Mouse (Mus musculus) macrophage (primary cell): ENCODE measurements around the gene Rras. TPM values are rescaled to one million over a fixed set of nuclear protein-coding genes. Genes with fewer than 3 reads are reported as not detected.
A peak's percentile ranks its signal among the peaks of the same experiment; 100 is the strongest.

Experiments used
- H3K27ac ChIP-seq: fragments of 350-480 bp; formaldehyde crosslinking; 2 replicates; pipeline ENCODE4 v1.9.0; 2021
- H3K36me3 ChIP-seq: fragments of 350-480 bp; formaldehyde crosslinking; 2 replicates; pipeline ENCODE4 v1.9.0; 2021; ENCODE audit errors: inconsistent target
- H3K4me3 ChIP-seq: fragments of 350-480 bp; formaldehyde crosslinking; 2 replicates; pipeline ENCODE4 v1.9.0; 2021; ENCODE audit errors: inconsistent target
- H3K79me2 ChIP-seq: fragments of 350-480 bp; formaldehyde crosslinking; 2 replicates; pipeline ENCODE4 v1.9.0; 2021; ENCODE audit errors: inconsistent target
- WGBS: methylation state at CpG from one replicate; pipeline ENCODE4 v1.1.7; 2026; ENCODE audit warnings: inconsistent platforms; ENCODE audit not compliant: missing documents; 5-methylcytosine and 5-hydroxymethylcytosine counted together
- polyA plus RNA-seq: library from polyadenylated mRNA; stranded (reverse); fragments of 250-400 nt; gene quantifications from 3 replicates; pipeline ENCODE4 v1.2.4, GENCODE M21; 2018; ENCODE audit warnings: inconsistent platforms

Gene Rras
- polyA plus RNA-seq, 1 experiment from 2014 or later, result 29.9 TPM

DNA sequence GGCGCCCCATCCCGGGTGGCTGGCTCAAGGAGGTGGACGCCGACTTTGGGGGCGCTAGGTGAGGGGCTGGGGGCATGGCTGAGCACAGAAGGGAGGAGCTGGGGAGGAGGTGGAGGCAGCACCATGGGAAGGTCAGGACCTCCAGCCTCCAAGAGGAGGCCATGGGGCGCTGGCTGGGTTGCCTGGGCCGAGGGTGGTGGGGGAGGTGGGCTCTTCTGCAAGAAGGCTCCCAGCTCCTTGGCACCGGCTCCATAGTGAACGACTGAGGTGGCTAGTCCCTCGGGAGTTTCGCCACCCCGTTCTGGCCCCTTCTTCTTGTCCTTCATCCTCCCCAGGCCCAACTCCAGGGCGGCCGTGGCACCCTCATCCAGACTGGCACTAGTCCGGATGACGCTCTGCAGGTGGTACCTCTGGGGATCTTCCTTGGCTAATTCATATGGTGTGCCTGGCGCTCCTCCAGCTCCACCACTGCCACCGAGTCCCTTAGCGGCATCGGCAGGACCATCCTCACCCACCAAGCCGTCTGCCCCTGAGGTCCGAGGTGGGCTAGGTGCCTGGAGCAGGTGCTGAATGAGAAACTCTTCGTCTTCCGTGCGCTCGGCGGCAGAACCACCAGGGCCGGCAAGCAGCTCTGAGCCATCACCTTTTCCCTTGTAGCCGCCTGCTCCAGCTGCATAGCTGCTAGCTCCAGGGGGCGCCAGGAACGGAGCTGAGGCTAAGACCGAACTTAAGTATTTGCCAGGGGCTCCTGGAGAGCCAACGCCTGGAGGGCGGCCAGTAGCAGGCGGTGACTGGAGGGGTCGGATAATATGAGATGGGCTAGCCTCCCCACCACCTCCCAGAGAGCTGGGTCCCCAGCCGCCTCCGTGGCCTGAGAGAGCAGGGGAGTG is 30.5 kb downstream of the Rras start:
- 93% methylated on average over 25 of the region's 38 CpGs for WGBS
- peaks cover 81% of the 10 kb centered on the region for H3K79me2 ChIP-seq
- H3K4me3 ChIP-seq, result no peak overlapping the region
- H3K27ac ChIP-seq, result no peak overlapping the region
- peaks cover 27% of the 10 kb centered on the region for H3K36me3 ChIP-seq

DNA sequence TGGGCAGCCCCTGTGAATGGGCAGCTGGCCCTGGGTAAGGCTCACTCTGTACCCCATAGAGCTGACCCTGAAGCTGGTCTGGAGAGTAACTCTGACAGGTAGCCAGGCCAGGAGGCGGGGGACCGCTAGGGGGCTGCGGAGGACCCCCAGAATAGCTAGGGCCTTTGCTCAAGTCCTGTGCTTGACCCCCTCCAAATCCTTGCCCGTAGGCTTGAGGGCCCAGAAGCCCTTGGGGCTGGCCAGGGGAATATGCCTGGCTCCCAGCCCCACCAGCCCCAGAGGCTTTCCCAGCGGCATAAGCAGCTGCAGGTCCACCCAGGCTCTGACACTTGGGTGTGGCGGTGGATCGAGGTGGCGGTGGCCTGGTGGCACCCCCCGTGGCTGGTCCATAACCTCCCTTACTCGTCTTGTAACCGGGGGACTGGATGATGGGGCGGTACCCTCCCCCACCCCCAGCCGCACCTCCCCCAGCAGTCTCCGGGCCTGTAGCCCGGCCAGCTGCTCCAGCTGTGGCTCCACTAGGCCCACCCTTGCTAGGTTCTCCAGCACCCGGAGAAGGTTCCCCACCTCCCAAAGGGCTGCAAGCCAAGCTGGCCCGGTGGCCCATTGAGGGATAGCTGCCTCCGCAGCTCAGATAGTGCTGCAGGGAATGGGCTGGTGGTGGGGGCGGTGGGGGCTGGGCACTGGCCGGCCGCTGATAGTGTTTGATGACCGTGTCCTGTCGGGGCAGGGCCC is 31.3 kb downstream of the Rras start:
- 96% methylated on average over 21 of the region's 23 CpGs for WGBS
- Histone ChIP-seq H3K27ac (no peak overlapping the region), H3K4me3 (no peak overlapping the region), H3K79me2 (peaks cover 74% of the 10 kb centered on the region), H3K36me3 (peaks cover 21% of the 10 kb centered on the region)

DNA sequence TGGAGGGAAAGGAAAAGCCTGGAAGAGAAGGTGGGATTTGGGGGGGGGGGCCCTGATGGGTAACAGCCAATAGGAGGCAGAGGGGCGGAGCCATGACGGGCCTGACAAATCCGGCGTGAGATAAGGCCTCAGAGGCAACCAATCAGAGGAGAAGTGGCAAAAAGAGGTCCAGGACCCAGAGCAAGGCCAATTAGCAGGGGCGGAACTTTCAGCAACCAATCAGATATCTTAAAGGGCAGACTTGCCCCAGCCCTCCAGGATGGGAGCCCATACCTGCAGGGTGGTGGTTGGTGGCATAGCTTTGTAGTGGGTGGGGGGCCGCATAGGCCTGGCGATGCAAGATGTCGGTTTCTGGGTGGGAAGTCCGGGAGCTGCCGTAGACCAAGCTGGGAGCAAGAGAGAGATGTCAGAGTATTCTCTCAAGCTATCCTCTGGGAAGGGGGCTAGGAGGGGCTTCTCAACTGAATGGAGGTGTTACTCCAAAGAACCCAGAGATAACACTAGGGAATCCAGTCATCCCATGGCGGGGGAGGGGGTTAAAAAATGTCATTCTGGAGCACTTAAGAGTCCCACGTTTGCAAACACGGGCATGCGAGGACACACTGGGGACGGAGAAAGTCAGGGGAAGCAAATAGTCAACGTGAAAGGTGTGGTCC is 33.3 kb downstream of the Rras start:
- H3K36me3 ChIP-seq, result peaks cover 7% of the 10 kb centered on the region; the same call in 1 of the 2 replicates
- no peak overlapping the region for H3K4me3 ChIP-seq
- H3K27ac ChIP-seq, result no peak overlapping the region

DNA sequence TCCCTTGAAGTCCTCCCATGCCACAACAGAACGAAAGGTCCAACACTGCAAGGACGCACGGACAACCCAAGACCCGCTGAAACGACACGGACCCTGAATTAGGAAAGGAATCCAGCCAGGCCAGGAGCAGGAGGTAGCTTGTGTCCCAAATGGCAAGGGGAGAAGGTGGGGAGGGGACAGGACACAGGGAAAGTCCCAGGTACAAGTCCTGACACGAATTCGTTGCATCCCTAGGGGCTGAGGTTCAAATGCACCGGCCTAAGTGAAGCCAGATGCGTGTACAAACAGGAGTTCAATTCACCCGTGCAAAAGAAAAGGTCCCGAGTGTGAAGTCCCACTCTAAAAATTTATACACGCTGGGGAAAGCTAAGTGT is 33.8 kb downstream of the Rras start:
- Histone ChIP-seq H3K36me3 (peaks cover 7% of the 10 kb centered on the region; the same call in 1 of the 2 replicates), H3K79me2 (peaks cover 59% of the 10 kb centered on the region), H3K27ac (no peak overlapping the region), H3K4me3 (peak overlapping the region; percentile 88)
- 42% methylated on average over 13 of the region's 13 CpGs for WGBS

More for the DNA sequence above, 33.3 kb downstream of the Rras start:
- 74% methylated on average over 16 of the region's 16 CpGs for WGBS
- H3K79me2 ChIP-seq, result peaks cover 64% of the 10 kb centered on the region

DNA sequence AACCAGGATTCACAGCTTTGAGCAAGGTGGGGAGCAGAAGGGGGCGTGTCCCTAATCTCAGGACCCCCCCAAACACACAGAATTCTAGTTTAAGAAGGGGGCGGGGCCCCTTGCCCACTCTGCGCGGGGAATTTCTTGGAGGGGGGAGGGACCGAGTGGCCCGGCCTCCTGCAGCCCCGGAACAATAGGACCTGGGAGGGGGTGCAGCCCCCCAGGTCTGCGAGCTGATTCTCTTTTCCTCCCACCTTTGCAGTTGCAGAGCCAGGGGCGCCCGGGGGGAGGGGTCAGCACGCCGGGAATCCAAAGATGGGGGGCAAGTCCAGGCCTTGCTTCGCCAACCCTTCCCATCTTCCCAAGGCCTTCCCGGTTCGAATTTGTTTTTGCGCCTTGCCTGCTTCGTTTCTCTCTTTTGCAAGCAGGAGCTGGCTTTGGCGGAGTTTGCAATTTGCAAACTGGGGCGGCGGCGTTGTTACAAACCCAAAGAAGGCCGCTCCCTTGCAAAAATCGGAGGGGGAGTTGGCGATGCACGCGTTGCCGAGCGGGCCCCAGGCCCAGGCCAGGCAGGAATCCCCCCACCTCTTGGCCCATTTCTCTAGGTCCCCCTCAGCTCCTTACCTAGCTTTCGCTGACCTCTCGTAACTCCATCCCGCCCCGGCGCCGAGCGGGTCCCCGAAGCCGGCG is 34.6 kb downstream of the Rras start:
- H3K27ac ChIP-seq, result peak overlapping the region; percentile 78
- WGBS, result 2% methylated on average over 28 of the region's 38 CpGs
- peak overlapping the region; percentile 88 for H3K4me3 ChIP-seq
- peaks cover 53% of the 10 kb centered on the region for H3K79me2 ChIP-seq
- peaks cover 7% of the 10 kb centered on the region; the same call in 1 of the 2 replicates for H3K36me3 ChIP-seq

DNA sequence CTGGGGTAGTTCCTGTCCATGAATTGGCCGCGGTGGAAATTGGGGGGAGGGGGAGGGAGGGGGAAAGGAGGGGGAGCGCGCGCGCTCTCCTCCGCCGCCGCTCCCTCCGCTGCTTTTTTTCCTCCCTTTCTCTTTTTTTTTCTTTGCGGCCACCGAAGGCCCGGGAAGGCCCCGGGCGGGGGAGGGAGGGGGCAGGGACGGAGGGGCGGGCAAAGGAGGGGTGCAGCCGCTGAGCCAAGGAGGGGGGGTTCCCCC is 35.0 kb downstream of the Rras start, which contains the start of gene Prr12:
Prr12 (minus strand) TSS at position 20 of the 255 bp plus-strand sequence.
- H3K4me3 ChIP-seq, result peak within 1 kb of the TSS; percentile 88
- peaks cover 50% of the 10 kb centered on the region for H3K79me2 ChIP-seq
- H3K36me3 ChIP-seq, result peaks cover 7% of the 10 kb centered on the region; the same call in 1 of the 2 replicates
- peak within 1 kb of the TSS; percentile 93 for H3K27ac ChIP-seq
- no CpG with 5 or more reads among the region's 18 CpGs for WGBS

DNA sequence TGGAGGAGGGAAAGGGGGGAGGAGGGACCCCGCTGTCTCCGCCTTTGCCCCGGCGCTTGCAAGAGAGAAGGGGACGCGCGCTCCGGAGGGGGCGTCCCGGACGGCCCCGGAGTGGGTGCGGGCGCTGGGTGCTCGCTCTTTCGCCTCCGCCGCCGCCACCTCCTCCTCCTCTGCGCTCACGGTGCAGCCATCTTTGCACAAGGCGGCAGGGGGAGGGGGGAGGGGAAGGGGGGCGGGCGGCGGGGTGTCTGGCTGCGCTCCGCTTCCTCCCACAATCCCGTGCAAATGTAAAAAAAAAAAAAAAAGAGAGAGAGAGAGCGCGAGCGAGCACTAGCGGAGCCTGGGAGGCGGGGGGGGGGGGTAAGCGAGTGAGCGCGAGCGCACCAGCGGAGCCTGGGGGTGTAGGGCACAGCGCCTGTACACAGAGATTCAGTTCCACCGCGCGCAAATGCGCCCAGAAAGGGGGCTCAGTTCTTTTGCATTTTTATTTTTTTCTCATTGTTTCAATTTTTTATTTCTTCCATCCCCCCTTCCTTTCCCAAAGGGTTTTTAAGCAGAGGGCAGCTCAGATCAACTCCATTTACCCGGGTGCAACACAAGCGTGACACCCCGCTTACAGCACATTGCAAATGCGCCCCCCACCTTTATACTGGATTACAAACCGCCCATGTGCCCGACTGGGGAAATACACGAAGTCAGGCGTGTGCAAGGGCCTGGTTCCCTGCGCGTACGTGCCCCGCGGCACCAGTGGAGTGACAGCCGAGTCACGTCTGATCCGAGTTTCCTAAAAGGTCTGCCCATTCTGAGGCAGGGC is 35.6 kb downstream of the Rras start:
- Histone ChIP-seq H3K79me2 (peaks cover 46% of the 10 kb centered on the region), H3K4me3 (peak overlapping the region; percentile 88), H3K27ac (peak overlapping the region; percentile 93), H3K36me3 (peaks cover 7% of the 10 kb centered on the region; the same call in 1 of the 2 replicates)
- under 1% methylated on average over 31 of the region's 59 CpGs for WGBS

DNA sequence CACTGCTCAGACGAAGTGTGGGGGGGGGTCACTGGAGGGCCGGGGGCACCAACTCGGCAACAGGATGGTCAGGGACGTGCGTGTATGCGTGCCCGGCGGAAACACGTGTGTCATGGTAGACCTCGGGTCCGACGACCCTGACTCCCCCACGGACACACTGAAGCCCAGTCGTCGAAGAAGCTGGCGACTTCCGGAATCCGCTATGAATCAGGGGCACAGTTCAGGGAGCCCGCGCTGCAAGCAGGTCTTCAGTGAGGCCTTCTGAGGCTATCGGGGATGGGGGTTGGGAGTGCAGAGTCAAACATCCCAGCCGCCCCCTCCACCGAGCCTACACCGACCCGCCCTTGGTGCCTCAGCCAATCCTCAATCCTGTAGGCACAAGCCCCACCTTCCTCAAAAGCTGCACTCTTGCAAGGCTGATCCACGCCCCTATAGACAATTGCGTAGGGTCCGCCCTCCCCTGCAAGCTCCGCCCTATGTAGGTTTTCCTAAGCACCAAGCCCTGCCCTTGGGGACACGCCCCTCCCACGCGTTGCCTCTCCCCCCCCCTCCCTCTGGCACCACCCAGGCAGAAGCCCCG is 36.3 kb downstream of the Rras start:
- H3K36me3 ChIP-seq, result peaks cover 7% of the 10 kb centered on the region; the same call in 1 of the 2 replicates
- H3K4me3 ChIP-seq, result peak overlapping the region; percentile 39
- peak overlapping the region; percentile 93 for H3K27ac ChIP-seq
- peaks cover 39% of the 10 kb centered on the region for H3K79me2 ChIP-seq
- WGBS, result 1% methylated on average over 21 of the region's 33 CpGs

DNA sequence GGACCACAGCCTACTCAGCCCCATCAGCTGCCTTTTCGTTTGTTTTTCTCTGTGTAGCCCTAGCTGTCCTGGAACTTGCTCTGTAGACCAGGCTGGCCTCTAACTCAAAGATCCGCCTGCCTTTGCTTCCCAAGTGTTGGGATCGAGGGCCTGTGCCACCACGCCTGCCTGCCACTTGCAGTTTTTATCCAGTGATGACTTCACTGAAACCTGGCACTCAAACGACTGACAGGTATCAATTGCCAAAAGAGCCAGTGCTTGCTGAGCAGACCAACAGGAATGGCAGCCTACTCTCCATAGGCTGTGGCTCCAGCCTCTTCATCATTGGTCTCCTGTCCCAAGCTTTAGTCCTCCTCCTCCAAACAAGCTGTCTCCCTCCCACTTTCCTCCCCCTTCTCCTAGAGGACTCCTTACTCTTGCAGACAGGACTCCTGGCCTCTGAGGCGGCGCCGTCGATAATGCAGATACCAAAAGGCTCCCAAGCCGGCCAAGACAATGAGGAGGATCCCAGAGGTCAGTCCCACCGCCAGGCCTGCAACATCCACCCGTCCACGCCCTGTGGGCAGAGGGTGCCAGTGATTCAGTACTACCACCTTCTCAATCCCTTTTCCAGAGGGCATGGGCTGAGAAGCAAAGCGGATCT is 38.7 kb downstream of the Rras start:
- WGBS, result 92% methylated on average over 12 of the region's 14 CpGs
- Histone ChIP-seq H3K4me3 (no peak overlapping the region), H3K79me2 (peaks cover 15% of the 10 kb centered on the region), H3K36me3 (no peaks in the 10 kb centered on the region), H3K27ac (no peak overlapping the region)

DNA sequence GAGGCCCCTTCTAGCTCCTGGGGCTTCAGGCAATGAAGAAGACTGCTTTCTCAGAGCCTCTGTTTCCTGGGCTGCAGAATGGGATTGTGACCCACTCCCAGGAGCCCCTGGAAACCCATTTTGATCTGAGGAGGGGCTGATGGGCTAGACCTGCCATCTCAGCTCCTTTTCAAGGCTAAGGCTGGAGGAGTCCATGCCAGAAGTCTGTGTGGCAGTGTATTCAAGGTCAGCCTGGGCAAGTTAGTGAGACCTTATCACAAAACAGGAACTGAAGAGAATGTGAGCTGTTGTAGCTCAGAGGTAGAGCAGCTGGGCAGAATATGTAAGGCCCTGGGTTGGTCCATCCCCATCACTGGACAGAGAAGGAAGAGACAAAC is 39.2 kb downstream of the Rras start:
- no peaks in the 10 kb centered on the region for H3K36me3 ChIP-seq
- no peak overlapping the region for H3K4me3 ChIP-seq
- no peak overlapping the region for H3K27ac ChIP-seq
- peaks cover 9% of the 10 kb centered on the region for H3K79me2 ChIP-seq

DNA sequence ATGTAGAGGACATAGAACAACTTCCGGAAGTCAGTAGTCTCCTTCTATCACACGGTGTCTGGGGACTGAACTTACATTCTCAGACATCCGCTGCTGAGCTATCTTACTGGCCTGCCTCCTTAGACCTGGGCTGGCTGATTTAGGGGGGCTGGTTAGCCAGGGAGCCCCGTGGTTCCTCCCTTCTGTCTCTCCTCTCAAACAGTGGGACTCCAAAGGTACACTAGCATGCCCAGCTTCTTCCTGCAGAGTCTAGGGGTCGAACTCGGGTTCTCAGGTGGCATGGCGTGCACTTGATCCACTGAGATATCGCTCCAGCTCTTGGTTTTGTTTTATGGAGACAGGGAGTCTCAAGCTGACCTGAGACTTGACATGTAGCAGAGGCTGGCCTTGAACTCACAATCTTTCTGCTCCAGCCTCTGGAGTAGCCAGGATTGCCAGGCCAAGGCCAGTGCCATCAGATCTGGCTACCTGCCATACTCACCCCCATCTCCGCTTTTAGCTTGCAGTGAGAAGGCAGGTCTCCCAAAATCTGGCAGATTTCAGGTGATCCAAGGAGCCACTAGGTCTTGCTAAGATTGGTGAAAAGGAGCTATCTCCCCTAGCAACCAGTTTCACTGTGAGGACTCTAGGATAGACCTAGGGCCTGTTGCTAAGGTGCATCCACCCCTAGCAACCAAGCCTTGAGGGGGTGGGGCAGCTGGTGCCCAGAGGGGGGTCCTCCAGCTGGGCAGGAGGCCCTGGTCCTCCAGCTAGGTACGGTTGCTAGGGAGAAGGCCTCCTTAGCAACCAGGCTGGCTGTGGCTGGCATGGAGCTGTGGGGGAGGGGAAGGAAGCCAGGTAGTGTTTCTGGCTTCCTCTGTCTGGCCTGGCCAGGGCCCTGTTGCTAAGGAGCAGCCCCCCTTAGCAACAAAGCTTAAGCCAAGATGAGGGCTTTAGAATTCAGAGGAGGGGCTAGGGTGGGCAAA is 41.1 kb downstream of the Rras start:
- no peaks in the 10 kb centered on the region for H3K36me3 ChIP-seq
- no peak overlapping the region for H3K27ac ChIP-seq
- WGBS, result 95% methylated on average over 9 of the region's 10 CpGs
- H3K79me2 ChIP-seq, result peaks cover 14% of the 10 kb centered on the region
- no peak overlapping the region for H3K4me3 ChIP-seq

DNA sequence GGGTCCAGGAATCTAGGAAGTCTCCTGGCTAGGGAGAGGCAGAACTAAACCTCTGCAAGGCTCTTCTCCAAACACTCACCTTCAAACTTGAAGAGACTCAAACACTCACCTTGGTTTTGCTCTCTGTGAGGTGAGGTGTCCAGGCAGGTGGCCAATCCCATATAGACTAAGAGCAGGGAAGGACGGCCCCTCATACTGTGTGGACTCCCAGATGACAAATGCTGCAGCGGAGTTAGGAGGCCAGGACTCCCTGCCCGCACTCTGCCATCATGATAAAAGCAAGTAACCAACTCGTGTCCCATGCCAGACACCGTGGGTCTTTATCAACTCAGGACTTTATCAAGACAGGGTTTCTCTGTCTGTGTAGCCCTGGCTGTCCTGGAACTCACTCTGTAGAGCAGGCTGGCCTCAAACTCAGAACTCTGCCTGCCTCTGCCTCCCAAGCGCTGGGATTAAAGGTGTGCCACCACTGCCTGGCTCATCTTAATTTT is 42.9 kb downstream of the Rras start:
- Histone ChIP-seq H3K4me3 (no peak overlapping the region), H3K27ac (no peak overlapping the region), H3K36me3 (no peaks in the 10 kb centered on the region), H3K79me2 (peaks cover 32% of the 10 kb centered on the region)
- WGBS, result 96% methylated on average over 6 of the region's 6 CpGs
